Mouse (Mus musculus) embryonic facial prominence, embryonic 14.5 days (tissue): ENCODE measurements around the gene Cyth3. TPM values are rescaled to one million over a fixed set of nuclear protein-coding genes. Genes with fewer than 3 reads are reported as not detected.

Experiments
- ATAC-seq: fragments of 200-750 bp; cut with Nextera tagmentation; 2 replicates; pipeline ENCODE4 v1.8.0; 2017; ENCODE audit warnings: low read depth, moderate number of reproducible peaks, moderate TSS enrichment
- DNase-seq: peaks from one replicate; pipeline ENCODE4 v3.0.0-alpha.2; 2015; ENCODE audit warnings: low spot score
- H3K27ac ChIP-seq: fragments of 300-500 bp; sonication (generic); replicated peaks from 2 replicates; pipeline ENCODE4 v1.5.1; 2014; ENCODE audit warnings: low read depth, mild to moderate bottlenecking, low read length, moderate library complexity
- H3K27me3 ChIP-seq: fragments of 300-500 bp; sonication (generic); replicated peaks from 2 replicates; pipeline ENCODE4 v1.6.1; 2014; ENCODE audit warnings: low read length; ENCODE audit not compliant: control insufficient read depth, insufficient read depth
- H3K36me3 ChIP-seq: fragments of 300-500 bp; sonication (generic); 2 replicates; pipeline ENCODE4 v1.6.1; 2014; ENCODE audit warnings: low read length, mixed read lengths; ENCODE audit not compliant: control insufficient read depth, insufficient read depth
- H3K4me1 ChIP-seq: fragments of 300-500 bp; sonication (generic); 2 replicates; pipeline ENCODE4 v1.6.1; 2014; ENCODE audit warnings: antibody characterized with exemption, low read length; ENCODE audit not compliant: control insufficient read depth, insufficient read depth
- H3K4me2 ChIP-seq: fragments of 300-500 bp; sonication (generic); 2 replicates; pipeline ENCODE4 v1.6.1; 2014; ENCODE audit warnings: low read depth, mild to moderate bottlenecking, low read length, moderate library complexity, mixed read lengths
- H3K4me3 ChIP-seq: fragments of 300-500 bp; sonication (generic); 2 replicates; pipeline ENCODE4 v1.5.1; 2014; ENCODE audit warnings: low read depth, mild to moderate bottlenecking, low read length
- H3K9ac ChIP-seq: fragments of 300-500 bp; sonication (generic); 2 replicates; pipeline ENCODE4 v1.6.1; 2014; ENCODE audit warnings: low read depth, mild to moderate bottlenecking, low read length, moderate library complexity, mixed read lengths
- H3K9me3 ChIP-seq: fragments of 300-500 bp; sonication (generic); 2 replicates; pipeline ENCODE4 v1.6.1; 2016; ENCODE audit warnings: low read length; ENCODE audit not compliant: control insufficient read depth
- WGBS: fragments of 180-500 bp; shearing (Covaris S2); extraction: QIAGEN DNeasy Blood & Tissue Kit; methylation state at CpG from one replicate; pipeline ENCODE4 v1.1.7; 2014; 5-methylcytosine and 5-hydroxymethylcytosine counted together
- polyA plus RNA-seq: library from polyadenylated mRNA; unstranded; fragments of >200 nt; fragmentation: Nextera tagmentation; extraction: Ambion mirVana; gene quantifications from 2 replicates; pipeline ENCODE4 v1.2.1, GENCODE M21; 2014

The Cyth3 gene
- polyA plus RNA-seq, 1 experiment from 2014 or later = 52.0 TPM

GRCm38 (mm10) chr5:143608175-143608574 lies 14.1 kb upstream of the Cyth3 start:
- Histone ChIP-seq H3K27me3 (no peaks in the 10 kb centered on the region), H3K4me3 (no peak overlapping the region), H3K9ac (no peak overlapping the region), H3K9me3 (no peaks in the 10 kb centered on the region), H3K4me2 (no peak overlapping the region), H3K4me1 (no peaks in the 10 kb centered on the region), H3K36me3 (no peaks in the 10 kb centered on the region), H3K27ac (no peak overlapping the region)
- 88% methylated on average over 10 of the region's 10 CpGs for WGBS
- ATAC-seq (no peak), DNase-seq (no peak)

GRCm38 (mm10) chr5:143611954-143612353 lies 10.3 kb upstream of the Cyth3 start:
- Histone ChIP-seq H3K4me3 (no peak overlapping the region), H3K4me2 (no peak overlapping the region), H3K27me3 (no peaks in the 10 kb centered on the region), H3K4me1 (no peaks in the 10 kb centered on the region), H3K9me3 (no peaks in the 10 kb centered on the region), H3K27ac (no peak overlapping the region), H3K9ac (no peak overlapping the region), H3K36me3 (no peaks in the 10 kb centered on the region)
- WGBS = 73% methylated on average over 7 of the region's 7 CpGs
- ATAC-seq (no peak), DNase-seq (no peak)

- ATAC-seq = no peak
- Histone ChIP-seq H3K36me3 (no peaks in the 10 kb centered on the region), H3K4me1 (peaks cover 7% of the 10 kb centered on the region), H3K4me3 (no peak overlapping the region), H3K9me3 (no peaks in the 10 kb centered on the region), H3K9ac (no peak overlapping the region), H3K27me3 (no peaks in the 10 kb centered on the region), H3K27ac (no peak overlapping the region; the same call in 1 of the 2 replicates), H3K4me2 (no peak overlapping the region)
- WGBS = 37% methylated on average over 4 of the region's 4 CpGs
- DNase-seq = no peak
Observed at GRCm38 (mm10) chr5:143613265-143613664, 9.0 kb upstream of the Cyth3 start.

GRCm38 (mm10) chr5:143614519-143614918 lies 7.7 kb upstream of the Cyth3 start:
- H3K27me3 ChIP-seq = no peaks in the 10 kb centered on the region
- no peak for DNase-seq
- H3K27ac ChIP-seq = no peak overlapping the region
- peaks cover 14% of the 10 kb centered on the region for H3K4me1 ChIP-seq
- no peak for ATAC-seq
- 76% methylated on average over 5 of the region's 5 CpGs for WGBS
- no peaks in the 10 kb centered on the region for H3K9me3 ChIP-seq
- no peak overlapping the region for H3K9ac ChIP-seq
- H3K36me3 ChIP-seq = no peaks in the 10 kb centered on the region
- H3K4me3 ChIP-seq = no peak overlapping the region
- no peak overlapping the region for H3K4me2 ChIP-seq

- no peak for ATAC-seq
- peaks cover 14% of the 10 kb centered on the region for H3K4me1 ChIP-seq
- 83% methylated on average over 2 of the region's 2 CpGs for WGBS
Observed at GRCm38 (mm10) chr5:143615353-143615752, 6.9 kb upstream of the Cyth3 start.

GRCm38 (mm10) chr5:143616116-143616515 lies 6.1 kb upstream of the Cyth3 start:
- peaks cover 14% of the 10 kb centered on the region for H3K4me1 ChIP-seq
- no peak overlapping the region for H3K9ac ChIP-seq
- no peak for ATAC-seq
- no peaks in the 10 kb centered on the region for H3K36me3 ChIP-seq
- no peak overlapping the region for H3K4me2 ChIP-seq
- H3K4me3 ChIP-seq = no peak overlapping the region
- no peaks in the 10 kb centered on the region for H3K27me3 ChIP-seq
- no peak overlapping the region for H3K27ac ChIP-seq
- DNase-seq = no peak
- 90% methylated on average over 4 of the region's 4 CpGs for WGBS
- no peaks in the 10 kb centered on the region for H3K9me3 ChIP-seq

More at GRCm38 (mm10) chr5:143615353-143615752, 6.9 kb upstream of the Cyth3 start:
- Histone ChIP-seq H3K9ac (no peak overlapping the region), H3K27me3 (no peaks in the 10 kb centered on the region), H3K27ac (no peak overlapping the region), H3K9me3 (no peaks in the 10 kb centered on the region), H3K36me3 (no peaks in the 10 kb centered on the region), H3K4me2 (no peak overlapping the region), H3K4me3 (no peak overlapping the region)
- no peak for DNase-seq

- ATAC-seq (no peak), DNase-seq (no peak)
- H3K9ac ChIP-seq = no peak overlapping the region
- no peak overlapping the region for H3K4me3 ChIP-seq
- no peaks in the 10 kb centered on the region for H3K27me3 ChIP-seq
- H3K9me3 ChIP-seq = no peaks in the 10 kb centered on the region
- no peak overlapping the region for H3K27ac ChIP-seq
- H3K4me1 ChIP-seq = peaks cover 15% of the 10 kb centered on the region
- WGBS = 90% methylated on average over 3 of the region's 3 CpGs
- H3K36me3 ChIP-seq = no peaks in the 10 kb centered on the region
- no peak overlapping the region for H3K4me2 ChIP-seq
Observed at GRCm38 (mm10) chr5:143616657-143617329, 5.5 kb upstream of the Cyth3 start.

GRCm38 (mm10) chr5:143617487-143618209 lies 4.6 kb upstream of the Cyth3 start:
- Histone ChIP-seq H3K4me2 (no peak overlapping the region), H3K27ac (peak overlapping the region; percentile 42), H3K9me3 (no peaks in the 10 kb centered on the region), H3K4me1 (peaks cover 18% of the 10 kb centered on the region), H3K36me3 (no peaks in the 10 kb centered on the region), H3K9ac (no peak overlapping the region), H3K27me3 (no peaks in the 10 kb centered on the region), H3K4me3 (no peak overlapping the region)
- WGBS = 23% methylated on average over 10 of the region's 10 CpGs
- no peak; the same call in 1 of the 2 replicates for ATAC-seq
- DNase-seq = no peak
